Mouse (Mus musculus): ENCODE measurements around the gene Egr4. TPM values are rescaled to one million over a fixed set of nuclear protein-coding genes. Genes with fewer than 3 reads are reported as not detected.

Gene Egr4
- not detected in 2 replicates for polyA plus RNA-seq (2016; fragmentation: Nextera tagmentation; extraction: Ambion mirVana)

DNA sequence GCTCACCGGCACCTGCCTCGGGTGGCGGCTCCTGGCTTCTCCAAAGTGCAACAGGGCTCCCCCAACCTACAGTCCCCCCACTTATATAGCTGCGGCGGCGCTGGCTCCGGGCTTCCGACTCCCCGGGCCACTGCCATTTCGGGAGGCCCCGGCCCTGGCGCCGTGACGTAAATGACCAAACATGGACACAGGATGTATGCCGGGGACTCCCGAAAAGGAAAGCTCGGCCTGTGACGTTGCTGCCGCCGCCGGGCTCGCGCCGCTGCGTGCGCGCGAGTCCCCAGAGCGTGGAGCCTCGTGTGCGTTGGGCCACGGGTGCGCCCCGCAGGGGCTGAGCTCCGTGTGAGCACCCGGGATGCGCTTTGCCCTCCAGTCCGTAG, at the start of gene Egr4:
Egr4 (minus strand) TSS at position 59 of the 380 bp plus-strand sequence.
- Histone ChIP-seq H3K36me3 (no peaks in the 10 kb centered on the region), H3K9me3 (no peaks in the 10 kb centered on the region), H3K4me1 (peaks cover 27% of the 10 kb centered on the region), H3K27me3 (ENCODE audit: insufficient read depth, poor library complexity, severe bottlenecking) (peaks cover 97% of the 10 kb centered on the region), H3K27ac (no peak within 1 kb of the TSS; the same call in 1 of the 2 replicates), H3K4me3 (peak within 1 kb of the TSS; percentile 67)
- 0% methylated on average over 38 of the region's 38 CpGs for WGBS
- no peak for DNase-seq (ENCODE audit: low spot score)

DNA sequence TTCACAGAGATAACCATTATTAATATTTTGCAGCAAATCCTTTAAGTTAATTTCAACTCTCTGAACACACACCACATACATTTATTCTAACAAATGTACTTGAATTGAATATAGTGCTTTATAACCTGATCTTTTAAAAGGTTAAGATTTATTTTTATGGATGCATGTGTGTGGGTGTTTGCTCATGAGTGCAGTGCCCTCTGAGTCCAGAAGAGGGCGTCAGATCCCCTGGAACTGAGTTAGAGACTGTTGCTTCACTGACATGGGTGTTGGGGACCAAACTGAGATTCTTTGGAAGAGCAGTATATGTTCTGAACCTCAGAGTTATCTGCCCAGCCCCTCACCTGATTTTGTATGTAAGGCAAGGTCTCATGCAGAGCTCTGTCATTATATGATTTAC, 49.0 kb upstream of the Egr4 start:
- no peak for DNase-seq (ENCODE audit: low spot score)
- H3K9me3 ChIP-seq, result no peaks in the 10 kb centered on the region
- WGBS, result 16% methylated on average over 1 of the region's 1 CpGs
- H3K27me3 ChIP-seq (ENCODE audit: insufficient read depth, poor library complexity, severe bottlenecking), result no peaks in the 10 kb centered on the region
- no peak overlapping the region for H3K4me3 ChIP-seq
- H3K36me3 ChIP-seq, result no peaks in the 10 kb centered on the region
- H3K27ac ChIP-seq, result no peak overlapping the region
- H3K4me1 ChIP-seq, result no peaks in the 10 kb centered on the region

DNA sequence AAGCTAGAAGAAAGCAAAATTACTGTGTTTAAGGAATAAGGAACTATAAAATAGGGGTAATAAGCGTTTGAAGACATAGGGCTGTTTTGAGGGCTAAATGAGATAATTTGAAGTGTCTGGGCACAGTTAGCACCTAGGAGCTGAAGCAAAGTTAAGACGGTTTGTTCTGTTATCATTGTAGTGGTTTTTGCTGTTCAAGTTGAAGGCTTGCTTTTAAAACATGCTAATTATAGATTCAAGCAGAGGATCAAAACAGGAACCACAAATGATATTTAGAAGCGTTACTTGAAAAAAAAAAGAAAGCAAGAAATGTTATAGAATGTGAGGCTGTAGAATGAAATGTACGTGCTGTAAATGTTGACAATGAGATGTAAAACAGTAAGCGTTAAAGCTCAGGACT, 34.3 kb upstream of the Egr4 start:
- H3K9me3 ChIP-seq, result no peaks in the 10 kb centered on the region
- no peak overlapping the region for H3K4me3 ChIP-seq
- 76% methylated on average over 5 of the region's 5 CpGs for WGBS
- H3K27me3 ChIP-seq (ENCODE audit: insufficient read depth, poor library complexity, severe bottlenecking), result no peaks in the 10 kb centered on the region
- no peaks in the 10 kb centered on the region for H3K4me1 ChIP-seq
- no peak overlapping the region for H3K27ac ChIP-seq
- no peaks in the 10 kb centered on the region for H3K36me3 ChIP-seq
- DNase-seq (ENCODE audit: low spot score), result no peak

DNA sequence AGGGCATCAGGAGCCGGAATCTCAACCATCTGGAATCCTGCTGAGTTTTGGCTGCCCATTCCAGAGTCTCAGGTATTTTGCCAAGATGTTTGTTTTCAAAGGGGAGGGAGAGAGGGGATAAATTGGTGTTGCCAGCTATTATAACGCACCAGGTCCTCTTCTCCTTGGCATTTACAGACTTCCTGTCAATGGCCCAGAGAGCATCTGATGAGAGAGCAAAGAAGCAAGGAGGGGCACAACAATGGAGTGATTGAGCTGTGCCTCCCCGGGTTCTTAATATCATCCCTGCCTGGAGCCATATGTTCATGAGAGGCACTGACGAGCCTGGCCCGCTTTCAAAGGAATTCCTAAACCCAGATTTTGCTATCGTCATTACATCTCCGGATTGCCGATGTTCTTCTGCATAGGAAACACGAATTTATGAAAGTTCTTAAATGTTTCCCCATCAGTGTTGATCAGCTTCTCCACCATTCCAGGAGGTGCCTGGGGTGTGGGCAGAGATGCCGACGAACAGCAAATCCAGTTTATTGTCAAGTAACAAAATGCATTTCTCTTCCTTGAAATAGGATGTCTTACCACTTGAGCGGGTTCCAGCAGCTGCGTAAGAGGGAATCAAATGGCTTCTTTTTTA, 31.0 kb upstream of the Egr4 start:
- 72% methylated on average over 13 of the region's 13 CpGs for WGBS
- Histone ChIP-seq H3K9me3 (no peaks in the 10 kb centered on the region), H3K4me1 (no peaks in the 10 kb centered on the region), H3K27ac (no peak overlapping the region), H3K4me3 (no peak overlapping the region), H3K27me3 (ENCODE audit: insufficient read depth, poor library complexity, severe bottlenecking) (no peaks in the 10 kb centered on the region), H3K36me3 (no peaks in the 10 kb centered on the region)
- no peak for DNase-seq (ENCODE audit: low spot score)

DNA sequence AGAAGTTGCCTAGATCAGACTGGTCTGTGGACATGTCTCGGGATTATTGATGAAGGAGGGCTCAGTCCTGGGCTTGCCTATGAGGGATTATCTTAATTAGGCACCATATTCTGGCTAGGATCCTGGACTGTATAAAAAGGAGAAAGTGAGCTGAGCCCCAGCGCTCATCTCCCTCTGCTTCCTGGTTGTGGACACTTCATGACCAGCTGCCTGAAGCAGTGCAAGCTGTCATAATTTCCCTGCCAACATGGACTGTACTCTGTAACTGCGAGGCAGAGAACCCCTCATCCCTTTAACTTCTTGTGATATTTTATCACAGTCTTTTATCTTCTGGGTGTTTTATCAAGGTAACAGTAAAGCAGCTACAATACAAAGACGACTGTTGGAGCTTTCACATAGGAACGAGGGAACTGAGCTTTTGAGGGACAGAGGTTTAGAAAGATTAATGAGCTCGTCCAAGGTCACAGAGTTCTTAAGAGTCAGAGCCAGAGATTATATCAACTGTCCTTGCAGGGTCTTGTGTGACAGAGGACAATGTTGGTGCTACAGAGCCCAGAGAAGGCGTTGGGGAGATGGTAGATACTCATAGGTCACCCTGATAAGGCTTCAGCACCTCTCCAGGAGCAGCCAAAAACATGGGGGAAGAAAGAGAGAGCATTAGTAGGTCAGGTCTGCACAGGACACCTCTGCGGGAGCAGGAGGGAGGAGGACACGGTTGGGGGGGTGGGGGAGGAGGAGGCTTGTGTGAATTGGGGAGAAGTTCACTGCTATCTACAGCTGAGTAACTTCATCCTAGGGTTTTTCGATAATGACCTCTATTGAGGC, 30.2 kb upstream of the Egr4 start:
- Histone ChIP-seq H3K9me3 (no peaks in the 10 kb centered on the region), H3K36me3 (no peaks in the 10 kb centered on the region), H3K4me3 (no peak overlapping the region), H3K4me1 (no peaks in the 10 kb centered on the region), H3K27me3 (ENCODE audit: insufficient read depth, poor library complexity, severe bottlenecking) (no peaks in the 10 kb centered on the region), H3K27ac (no peak overlapping the region)
- 65% methylated on average over 10 of the region's 10 CpGs for WGBS
- no peak for DNase-seq (ENCODE audit: low spot score)

DNA sequence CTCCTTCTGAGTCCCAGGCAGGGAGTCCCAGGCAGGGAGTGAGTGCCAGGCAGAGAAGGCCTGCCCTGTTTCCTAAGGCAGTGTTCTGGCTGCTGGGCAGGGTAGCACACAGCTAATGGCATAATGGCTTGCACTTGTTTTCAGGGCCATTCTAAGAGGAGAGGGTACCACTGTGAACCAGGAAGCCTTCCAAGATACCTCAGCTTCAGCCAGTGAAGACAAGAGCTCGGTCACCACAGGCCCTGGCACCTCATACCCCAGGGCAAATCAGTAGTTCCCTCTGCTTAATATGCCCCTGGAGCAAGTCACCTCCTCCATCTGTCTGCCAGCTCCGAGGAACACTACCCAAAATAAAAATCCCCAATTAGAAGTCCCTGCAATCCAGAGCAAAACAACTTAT, 9.4 kb upstream of the Egr4 start:
- no peaks in the 10 kb centered on the region for H3K36me3 ChIP-seq
- peaks cover 12% of the 10 kb centered on the region for H3K27me3 ChIP-seq (ENCODE audit: insufficient read depth, poor library complexity, severe bottlenecking)
- no peak for DNase-seq (ENCODE audit: low spot score)
- 72% methylated on average over 2 of the region's 2 CpGs for WGBS
- H3K9me3 ChIP-seq, result no peaks in the 10 kb centered on the region
- H3K4me3 ChIP-seq, result no peak overlapping the region
- H3K4me1 ChIP-seq, result no peaks in the 10 kb centered on the region
- H3K27ac ChIP-seq, result no peak overlapping the region

DNA sequence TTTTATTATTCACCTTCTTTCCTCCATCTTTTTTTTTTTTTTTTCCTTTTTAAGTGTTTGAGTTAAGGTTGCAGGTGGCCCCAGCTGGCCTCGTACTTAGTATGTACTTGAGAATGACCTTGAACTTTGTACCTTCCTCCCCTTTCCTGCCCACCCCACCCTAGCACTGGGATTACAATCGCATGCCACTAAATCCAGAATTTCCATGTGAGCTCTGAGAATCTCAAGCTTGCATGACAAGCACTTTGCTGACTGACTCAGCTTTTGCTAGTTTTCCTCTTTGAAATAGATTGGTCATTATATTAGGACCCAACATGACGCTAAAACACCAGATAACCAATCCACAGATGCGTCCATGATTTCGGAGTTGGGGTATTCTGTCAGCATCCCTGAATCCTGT, 8.6 kb upstream of the Egr4 start:
- whole genome bisulfite sequencing, result 85% methylated on average over 5 of the region's 5 CpGs
- H3K27ac ChIP-seq, result no peak overlapping the region
- no peaks in the 10 kb centered on the region for H3K9me3 ChIP-seq
- H3K4me1 ChIP-seq, result no peaks in the 10 kb centered on the region; the same call in 1 of the 2 replicates
- no peak for DNase-seq (ENCODE audit: low spot score)
- no peaks in the 10 kb centered on the region for H3K36me3 ChIP-seq
- peaks cover 19% of the 10 kb centered on the region for H3K27me3 ChIP-seq (ENCODE audit: insufficient read depth, poor library complexity, severe bottlenecking)
- H3K4me3 ChIP-seq, result no peak overlapping the region

DNA sequence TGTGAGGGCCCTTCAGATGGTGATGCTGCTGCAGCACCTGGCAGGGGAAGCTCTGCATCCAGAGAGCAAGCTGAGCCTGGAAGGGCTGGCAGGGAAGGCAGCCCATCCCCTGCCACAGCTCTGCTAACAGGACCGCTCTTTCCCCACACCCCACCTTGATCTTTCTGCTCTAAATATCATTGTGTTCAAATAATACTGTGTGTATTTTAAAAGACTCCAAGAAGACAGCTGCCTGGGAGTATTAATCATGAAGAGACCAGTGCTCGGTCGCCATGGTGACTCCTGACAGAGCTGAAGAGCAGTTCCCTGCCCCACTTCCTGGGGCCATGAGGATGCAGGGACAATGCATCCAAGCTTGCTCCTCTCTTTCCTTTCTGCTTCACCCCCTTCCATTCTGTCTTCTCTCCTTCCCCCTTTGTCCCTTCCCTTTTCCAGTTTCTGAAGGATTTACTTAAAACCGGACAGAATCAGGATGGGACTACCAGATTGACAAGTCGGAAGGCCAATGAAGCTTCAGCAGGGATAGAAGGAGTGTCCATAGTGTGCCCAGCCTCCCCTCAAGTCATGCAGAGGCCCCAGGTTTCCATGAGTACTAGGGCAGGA, 4.8 kb upstream of the Egr4 start:
- H3K4me3 ChIP-seq, result no peak overlapping the region
- peaks cover 5% of the 10 kb centered on the region for H3K4me1 ChIP-seq
- no peaks in the 10 kb centered on the region for H3K36me3 ChIP-seq
- H3K9me3 ChIP-seq, result no peaks in the 10 kb centered on the region
- 52% methylated on average over 5 of the region's 5 CpGs for WGBS
- H3K27ac ChIP-seq, result no peak overlapping the region
- no peak for DNase-seq (ENCODE audit: low spot score)
- peaks cover 56% of the 10 kb centered on the region for H3K27me3 ChIP-seq (ENCODE audit: insufficient read depth, poor library complexity, severe bottlenecking)

DNA sequence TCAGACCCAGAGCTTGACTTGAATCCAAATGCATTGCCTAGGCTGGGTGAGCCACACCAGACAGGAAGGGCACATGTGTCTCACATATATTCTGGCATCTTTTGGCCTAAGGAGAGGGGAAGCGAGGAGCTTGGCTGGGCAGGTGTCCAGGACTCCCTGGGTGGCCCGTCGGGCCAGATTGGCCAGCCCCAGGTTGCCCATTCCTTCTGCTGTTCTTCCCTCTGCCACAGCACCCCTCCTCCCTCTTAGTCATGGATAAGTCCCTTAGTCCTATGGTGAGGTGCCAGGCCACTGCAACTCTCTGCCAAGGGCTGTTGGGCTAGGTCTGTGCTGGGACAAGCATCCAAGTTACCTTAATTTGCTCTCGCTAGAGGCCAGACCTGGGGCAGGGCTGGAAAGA, 2.6 kb upstream of the Egr4 start:
- no peak for DNase-seq (ENCODE audit: low spot score)
- 74% methylated on average over 4 of the region's 4 CpGs for whole genome bisulfite sequencing
- Histone ChIP-seq H3K4me1 (peaks cover 27% of the 10 kb centered on the region), H3K27ac (no peak overlapping the region), H3K9me3 (no peaks in the 10 kb centered on the region), H3K4me3 (no peak overlapping the region), H3K36me3 (no peaks in the 10 kb centered on the region), H3K27me3 (ENCODE audit: insufficient read depth, poor library complexity, severe bottlenecking) (peaks cover 73% of the 10 kb centered on the region)

DNA sequence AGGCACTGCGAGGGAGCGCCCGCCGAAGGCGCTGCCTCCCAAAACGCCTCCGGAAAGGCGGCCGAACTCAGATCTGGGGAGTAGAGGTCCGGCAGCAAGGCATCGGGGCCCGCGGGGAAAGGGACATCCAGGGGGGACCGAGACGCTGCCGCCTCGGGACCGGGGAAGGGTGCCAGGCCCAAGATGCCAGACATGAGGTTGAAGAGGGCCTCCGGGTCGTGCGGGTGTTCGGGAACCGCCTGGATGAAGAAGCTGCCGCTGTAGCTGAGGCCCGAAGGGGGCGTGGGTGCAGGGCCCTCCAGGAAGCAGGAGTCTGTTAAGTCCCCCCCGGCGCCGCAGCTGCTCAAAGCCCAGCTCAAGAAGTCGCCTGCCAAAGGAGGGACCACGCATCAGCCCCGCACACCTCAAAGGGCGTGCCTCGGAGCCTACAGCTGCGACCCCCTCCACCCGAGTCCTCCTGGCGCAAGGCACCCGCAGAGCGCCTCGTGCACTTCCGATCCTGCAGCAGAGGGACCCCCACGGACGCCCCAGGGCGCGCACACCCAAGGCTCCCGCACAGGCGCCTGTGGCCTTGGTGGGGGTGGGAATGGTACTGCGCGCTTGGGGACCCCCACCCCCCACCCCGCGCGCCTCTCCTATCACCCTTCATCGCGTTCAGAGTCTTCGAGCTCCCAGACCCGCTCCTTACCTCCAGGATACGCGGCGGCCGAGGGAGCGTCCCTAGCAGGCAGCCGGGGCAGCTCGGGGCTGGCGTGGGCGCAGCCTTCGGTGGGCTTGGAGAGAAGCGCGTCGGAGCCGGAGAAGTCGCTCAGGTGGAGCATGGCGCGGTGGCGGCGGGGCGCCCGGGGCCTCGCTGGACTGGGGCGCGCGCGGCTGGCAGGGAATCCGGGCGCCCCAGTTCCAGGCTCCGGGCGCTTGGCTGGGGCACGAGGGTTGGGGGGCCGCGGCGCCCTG, 535 bp downstream of the Egr4 start:
- Histone ChIP-seq H3K4me1 (peaks cover 27% of the 10 kb centered on the region), H3K9me3 (no peaks in the 10 kb centered on the region), H3K27ac (no peak overlapping the region), H3K4me3 (peak overlapping the region; percentile 67), H3K27me3 (ENCODE audit: insufficient read depth, poor library complexity, severe bottlenecking) (peaks cover 97% of the 10 kb centered on the region), H3K36me3 (no peaks in the 10 kb centered on the region)
- DNase-seq (ENCODE audit: low spot score), result peak; percentile 74
- 1% methylated on average over 90 of the region's 90 CpGs for WGBS

DNA sequence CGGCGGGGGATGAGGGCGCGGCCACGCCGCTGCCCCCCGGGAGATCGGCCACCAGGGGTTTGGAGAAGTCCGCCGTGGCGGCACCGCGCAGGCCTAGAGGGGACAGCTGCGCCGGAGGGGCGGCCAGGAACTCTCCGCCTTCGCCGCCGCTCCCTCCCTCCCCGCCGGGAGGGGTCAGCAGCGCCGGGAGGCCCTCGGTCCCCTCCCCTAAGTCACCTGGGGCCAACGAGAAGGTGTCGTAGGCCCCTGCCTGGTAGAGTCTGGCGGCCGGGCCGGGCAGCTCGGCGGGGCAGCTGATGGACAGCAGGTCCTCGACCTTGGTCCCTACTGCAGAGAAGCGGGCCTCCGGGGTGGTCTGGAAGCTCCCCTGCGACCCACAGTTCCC, 1.3 kb downstream of the Egr4 start:
- no peaks in the 10 kb centered on the region for H3K36me3 ChIP-seq
- peaks cover 91% of the 10 kb centered on the region for H3K27me3 ChIP-seq (ENCODE audit: insufficient read depth, poor library complexity, severe bottlenecking)
- H3K27ac ChIP-seq, result no peak overlapping the region
- no peaks in the 10 kb centered on the region for H3K9me3 ChIP-seq
- H3K4me3 ChIP-seq, result peak overlapping the region; percentile 67
- H3K4me1 ChIP-seq, result peaks cover 27% of the 10 kb centered on the region
- 1% methylated on average over 29 of the region's 36 CpGs for WGBS
- no peak for DNase-seq (ENCODE audit: low spot score)

DNA sequence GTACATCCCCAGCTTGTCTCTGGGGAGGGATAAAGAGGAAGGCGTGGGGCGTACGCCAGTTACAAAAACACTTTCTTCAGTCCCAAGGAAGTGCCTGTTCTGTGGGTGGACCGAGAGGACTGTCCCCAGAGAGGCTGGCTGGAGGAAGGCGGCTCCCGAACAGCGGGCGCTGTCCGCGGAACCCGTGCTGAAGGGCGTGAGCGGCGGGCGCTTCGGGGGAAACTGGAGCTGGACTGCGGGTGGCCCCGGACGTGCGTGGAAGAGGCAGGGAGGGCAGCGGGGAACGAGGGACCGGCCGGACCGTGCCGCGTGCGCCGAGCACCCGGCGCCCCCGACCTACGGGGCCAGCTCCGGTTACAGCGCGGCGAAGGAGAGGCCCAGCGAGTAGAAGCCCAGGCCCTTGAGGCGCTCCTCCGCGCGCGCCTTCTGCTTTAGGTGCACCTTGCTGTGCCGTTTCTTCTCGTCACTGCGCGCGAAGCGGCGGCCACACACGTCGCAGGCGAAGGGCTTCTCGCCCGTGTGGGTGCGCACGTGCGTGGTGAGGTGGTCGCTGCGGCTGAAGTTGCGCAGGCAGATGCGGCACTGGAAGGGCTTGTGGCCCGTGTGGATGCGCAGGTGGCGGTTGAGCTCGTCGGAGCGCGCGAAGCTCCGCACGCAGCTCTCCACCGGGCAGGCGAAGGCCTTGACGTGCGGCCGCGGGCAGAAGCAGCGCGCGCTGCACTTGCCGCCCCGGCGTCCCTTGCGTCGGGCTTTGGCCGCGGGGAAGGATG, 1.9 kb downstream of the Egr4 start:
- Histone ChIP-seq H3K4me1 (peaks cover 27% of the 10 kb centered on the region), H3K27me3 (ENCODE audit: insufficient read depth, poor library complexity, severe bottlenecking) (peaks cover 90% of the 10 kb centered on the region), H3K9me3 (no peaks in the 10 kb centered on the region), H3K27ac (no peak overlapping the region), H3K36me3 (no peaks in the 10 kb centered on the region), H3K4me3 (peak overlapping the region; percentile 67)
- WGBS, result under 1% methylated on average over 86 of the region's 88 CpGs
- peak; percentile 82 for DNase-seq (ENCODE audit: low spot score)

Data from heart, embryonic 10.5 days (tissue).